Comparison of ENCODE assay signal across 16 mouse cellular contexts in genomic region chr7:84451681-84452080, GRCm38 (mm10). TPM values are rescaled to one million over a fixed set of nuclear protein-coding genes. Genes with fewer than 3 reads are reported as not detected.
"Had no signal": no experiment of that assay in that cellular context is flagged by ENCODE, and none has a peak within 500 bp of the region (broad histone marks: within the 10 kb centered on the region; RNA-seq: fewer than 3 reads in every experiment).

No protein-coding gene starts in this region.

- H3K27ac ChIP-seq: neural tube, embryonic 12.5 days; neural tube, embryonic 13.5 days; neural tube, embryonic 15.5 days; stomach, embryonic 15.5 days; stomach, postnatal 0 days had no signal

- H3K4me3 ChIP-seq: neural tube, embryonic 12.5 days; neural tube, embryonic 13.5 days; neural tube, embryonic 15.5 days; stomach, embryonic 15.5 days had no signal

- DNase-seq: retina, postnatal 1 day; right cerebral cortex, postnatal 14 days; right cerebral cortex, postnatal 25 days; spleen, adult 18-20 months; thymus, adult 18-20 months; thymus, adult 2 months; thymus, postnatal 14 days; thymus, postnatal 25 days; thymus, postnatal 36 days; thymus, postnatal 4 days had no signal

RNA-seq across cellular contexts. Expression of gene Arnt2, which starts 41.7 kb away (rescaled TPM):
- total RNA-seq: neutrophil, adult 5-6 weeks had no signal
